Mouse (Mus musculus) erythroblast, embryonic 14.5 days (primary cell): ENCODE data around the gene Rassf1.

Experiments used
- GATA1 ChIP-seq: IDR thresholded peaks from 2 replicates; pipeline ENCODE4 v1.6.1; 2012; ENCODE audit warnings: low read length, inconsistent platforms, mixed read lengths
- TAL1 ChIP-seq: IDR thresholded peaks from 3 replicates; pipeline ENCODE4 v1.6.1; 2012; ENCODE audit warnings: low read length, inconsistent platforms, mixed read lengths

DNA sequence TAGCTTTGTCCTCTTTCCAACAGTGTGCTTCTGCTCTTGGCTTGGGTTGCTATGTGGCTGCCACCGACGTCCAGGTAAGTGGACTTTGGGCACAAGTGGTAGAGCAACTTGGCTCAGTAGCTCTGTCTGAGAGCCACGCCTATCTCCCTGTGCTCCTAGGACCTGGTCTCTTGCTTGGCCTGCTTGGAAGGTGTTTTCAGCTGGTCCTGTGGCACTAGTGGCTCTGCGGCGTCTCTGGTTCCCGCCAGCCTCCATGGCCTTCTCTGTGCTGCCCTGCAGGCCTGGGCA, 39.4 kb downstream of the Rassf1 start:
- TF ChIP-seq GATA1 (no peak), TAL1 (no peak)
